Comparison of ENCODE assay signal across 9 mouse cellular contexts in the genomic region with DNA sequence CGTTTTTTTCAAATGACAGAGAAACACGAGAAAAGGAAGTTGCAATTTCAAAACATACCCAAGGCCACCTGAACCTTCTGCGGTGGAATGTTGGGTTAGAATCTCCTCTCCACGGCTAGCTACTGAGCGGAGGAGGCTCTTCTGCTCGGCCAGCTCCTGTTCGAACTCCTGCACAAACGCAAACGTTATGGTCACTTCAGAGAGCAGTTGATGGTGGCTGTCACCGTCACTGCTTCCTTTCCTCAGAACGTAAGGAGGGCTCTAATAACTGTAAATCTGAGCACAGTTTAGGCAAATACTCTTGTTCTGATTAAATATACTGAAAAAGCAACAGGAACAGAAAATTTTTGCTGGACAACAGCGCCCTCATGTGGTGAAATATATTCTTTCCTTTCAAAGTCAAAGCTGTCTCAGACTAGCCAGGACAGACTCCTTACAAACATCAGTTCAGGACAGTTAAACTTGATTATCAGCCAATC.
DNase-seq lines count a peak whose midpoint lies in the region; ATAC-seq and TF ChIP-seq lines count a peak whose summit lies in the region.
"Had no signal": no experiment of that assay in that cellular context is flagged by ENCODE, and none has a peak within 500 bp of the region (broad histone marks: within the 10 kb centered on the region; RNA-seq: fewer than 3 reads in every experiment).

No protein-coding gene starts in this region.

- no peak for TF ChIP-seq POLR2A in olfactory bulb, adult 2 months (IDR thresholded peaks at IDR 0.05; ENCODE audit: insufficient read depth, low read depth, low read length)

- CTCF ChIA-PET in Patski (lab: Charles Lee): interaction anchor here (0.7 to 1.4 kb wide), 7 partner anchors 13 to 757 kb away, joined by 3 to 5 read pairs (median 3); a partner anchor contains a TSS

- H3K27me3 ChIP-seq in Patski: no peaks in the 10 kb centered on the region
- H3K27me3 ChIP-seq in hindbrain, postnatal 0 days (ENCODE audit: insufficient read depth, low read length): no peaks in the 10 kb centered on the region
- no peaks in the 10 kb centered on the region for H3K27me3 ChIP-seq in liver, embryonic 14.5 days (ENCODE audit: control insufficient read depth, insufficient read depth, low read length)
- H3K27me3 ChIP-seq: embryonic facial prominence, embryonic 15.5 days had no signal

- H3K27ac ChIP-seq in hindbrain, postnatal 0 days: no peak overlapping the region
- no peak overlapping the region for H3K27ac ChIP-seq in liver, embryonic 14.5 days
- no peak overlapping the region; the same call in 1 of the 2 replicates for H3K27ac ChIP-seq in olfactory bulb, adult 2 months (ENCODE audit: insufficient read depth, low read depth, low read length)
- H3K27ac ChIP-seq: embryonic facial prominence, embryonic 15.5 days had no signal

- WGBS in hindbrain, postnatal 0 days: 57% methylated on average over 12 of the region's 12 CpGs
- WGBS in liver, embryonic 14.5 days (ENCODE audit: insufficient replicate concordance): 49% methylated on average over 12 of the region's 12 CpGs
- WGBS in olfactory bulb, adult 2 months: 62% methylated on average over 12 of the region's 12 CpGs

- H3K4me3 ChIP-seq in hindbrain, postnatal 0 days (ENCODE audit: low read length): no peak overlapping the region
- no peak overlapping the region for H3K4me3 ChIP-seq in liver, embryonic 14.5 days (ENCODE audit: insufficient read depth in 1 of 2, low read depth in 2 of 2, low read length in 2 of 2)
- no peak overlapping the region for H3K4me3 ChIP-seq in olfactory bulb, adult 2 months (ENCODE audit: insufficient read depth, low read depth, low read length)
- H3K4me3 ChIP-seq: embryonic facial prominence, embryonic 15.5 days had no signal

- TF ChIP-seq CTCF in Patski (IDR thresholded peaks at IDR 0.05): peak; percentile 69
- peak; percentile 78 for TF ChIP-seq CTCF in hindbrain, postnatal 0 days (IDR thresholded peaks at IDR 0.05; ENCODE audit: low read depth)
- TF ChIP-seq CTCF in liver, embryonic 14.5 days (IDR thresholded peaks at IDR 0.05; ENCODE audit: low read depth): peak; percentile 57
- TF ChIP-seq CTCF in olfactory bulb, adult 2 months (IDR thresholded peaks at IDR 0.05; ENCODE audit: insufficient read depth, low read depth, low read length): 0 out of 2 replicates have a peak, but pooled peaks have one; percentile 9

- no peaks in the 10 kb centered on the region for H3K9me3 ChIP-seq in hindbrain, postnatal 0 days (ENCODE audit: low read length)
- no peaks in the 10 kb centered on the region for H3K9me3 ChIP-seq in liver, embryonic 14.5 days (ENCODE audit: control insufficient read depth, low read length)
- H3K9me3 ChIP-seq: embryonic facial prominence, embryonic 15.5 days had no signal

- no peak overlapping the region for H3K4me2 ChIP-seq in hindbrain, postnatal 0 days (ENCODE audit: low read depth, low read length)
- no peak overlapping the region for H3K4me2 ChIP-seq in liver, embryonic 14.5 days (ENCODE audit: low read depth)
- H3K4me2 ChIP-seq: embryonic facial prominence, embryonic 15.5 days had no signal

- peak; percentile 31 for ATAC-seq in Patski
- peak; percentile 52 for ATAC-seq in hindbrain, postnatal 0 days
- no peak for ATAC-seq in liver, embryonic 14.5 days (ENCODE audit: insufficient read depth)
- ATAC-seq in erythroblast, adult 5-6 weeks (replicated peaks; ENCODE audit: low FRiP score, poor library complexity, severe bottlenecking): no peak

- in situ Hi-C loops in Patski (cut with MboI; ENCODE audit: low pct_unique_long_range_greater_than_20kb): loop anchor here (5.0 to 25.0 kb wide), 4 partner anchors 489 to 1174 kb away; no protein-coding TSS in a partner anchor

- H3K9ac ChIP-seq in hindbrain, postnatal 0 days (replicated peaks; ENCODE audit: low read length): no peak overlapping the region
- no peak overlapping the region for H3K9ac ChIP-seq in liver, embryonic 14.5 days (replicated peaks)
- H3K9ac ChIP-seq: embryonic facial prominence, embryonic 15.5 days had no signal

- H3K4me1 ChIP-seq in hindbrain, postnatal 0 days (ENCODE audit: insufficient read depth, low read length): no peaks in the 10 kb centered on the region
- H3K4me1 ChIP-seq in liver, embryonic 14.5 days (replicated peaks; ENCODE audit: control insufficient read depth in 2 of 2, insufficient read depth in 2 of 2, low read length in 1 of 2): peaks cover 6 to 10% of the 10 kb centered on the region in 2 experiments; a peak in 3 of 4 replicates
- peaks cover 11% of the 10 kb centered on the region; the same call in 1 of the 2 replicates for H3K4me1 ChIP-seq in olfactory bulb, adult 2 months (ENCODE audit: control insufficient read depth, insufficient read depth, low read length)
- H3K4me1 ChIP-seq: embryonic facial prominence, embryonic 15.5 days had no signal

- POLR2A ChIA-PET in Patski (lab: Charles Lee): no interaction called here

- intact Hi-C loops in left cerebral cortex, postnatal 25 days (cut with DNase I): no loop called here

- no peak for TF ChIP-seq EP300 in liver, embryonic 14.5 days (IDR thresholded peaks at IDR 0.05; ENCODE audit: low read depth)

- peaks cover 4% of the 10 kb centered on the region; the same call in 1 of the 2 replicates for H3K36me3 ChIP-seq in hindbrain, postnatal 0 days (ENCODE audit: insufficient read depth, low read length)
- H3K36me3 ChIP-seq in liver, embryonic 14.5 days (replicated peaks; ENCODE audit: control insufficient read depth, insufficient read depth, low read depth): no peaks in the 10 kb centered on the region
- H3K36me3 ChIP-seq: embryonic facial prominence, embryonic 15.5 days had no signal

- DNase-seq in left cerebral cortex, postnatal 25 days (ENCODE audit: low spot score in 2 of 2): peak; percentile 42 to 57
- DNase-seq in left cerebral cortex, adult 11 months (ENCODE audit: low spot score): no peak
- DNase-seq in Patski (ENCODE audit: low read depth, low spot score): no peak
- peak; percentile 59 for DNase-seq in embryo, embryonic 11.5 days (ENCODE audit: low read depth, low spot score)
- DNase-seq in hindbrain, postnatal 0 days (ENCODE audit: low spot score): peak; percentile 85
- DNase-seq in liver, embryonic 14.5 days (ENCODE audit: low read depth in 3 of 3, low spot score in 3 of 3): peak in 2 of 3 experiments; percentile 22 to 23

Comparison
In these comparisons a context has a peak if more than half of its experiments do, and no peak if none do; other contexts are left out.
1. DNase-seq: peak in left cerebral cortex, postnatal 25 days (2 of 2), embryo, embryonic 11.5 days (single experiment), hindbrain, postnatal 0 days (single experiment) and liver, embryonic 14.5 days (2 of 3); none in left cerebral cortex, adult 11 months (single experiment) and Patski (single experiment).
2. ATAC-seq: peak in Patski (single experiment) and hindbrain, postnatal 0 days (single experiment); none in liver, embryonic 14.5 days (single experiment) and erythroblast, adult 5-6 weeks (single experiment).
3. CTCF ChIP-seq: peak in every context shown above with its lines; median percentile 78 in hindbrain, postnatal 0 days; 69 in Patski; 57 in liver, embryonic 14.5 days; 9 in olfactory bulb, adult 2 months.